Mouse (Mus musculus) urinary bladder, postnatal 36 days (tissue): ENCODE measurements around the gene Zfp467.

ENCODE experiments used
- DNase-seq, 2 experiments: peaks; one replicate each; pipeline ENCODE4 v3.0.0; 2022; ENCODE audit warnings: low spot score in 2 of 2, mixed read lengths in 1 of 2

Zfp467 gene

GRCm38 (mm10) chr6:48445181-48446101, at the start of gene Zfp467:
Gene Zfp467, minus strand, starts transcription at chr6:48445825.
- peak; percentile 55 to 61 for DNase-seq

DNA sequence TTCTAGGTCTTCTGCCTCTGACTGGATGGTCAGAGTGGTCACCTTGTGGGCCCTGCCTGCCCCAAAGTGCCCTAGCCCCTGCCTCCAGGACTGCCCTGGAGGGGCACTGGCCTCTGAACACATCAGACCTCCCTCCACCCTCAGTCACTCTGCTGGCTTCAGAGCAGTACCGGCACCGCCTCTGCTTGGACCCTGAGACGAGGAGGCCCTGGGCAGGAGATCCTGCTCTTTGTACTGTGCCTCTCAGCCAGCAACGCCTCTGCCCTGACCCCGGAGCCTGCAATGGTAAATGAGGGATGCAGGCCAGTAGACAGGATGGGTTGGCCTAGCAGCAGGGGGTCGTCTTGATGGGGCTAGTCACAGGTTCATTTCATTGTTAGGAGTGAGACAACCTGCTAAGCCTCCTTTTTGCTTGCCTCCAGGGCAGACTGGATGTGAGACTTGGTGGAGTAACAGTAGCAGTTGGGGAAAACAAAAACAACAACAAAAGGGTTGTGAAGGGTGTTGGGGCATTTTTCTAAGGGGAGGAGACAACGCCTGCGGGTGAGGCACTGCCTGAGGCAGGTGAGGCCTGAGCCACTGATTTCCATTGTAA, 47.6 kb upstream of the Zfp467 start:
- no peak for DNase-seq

DNA sequence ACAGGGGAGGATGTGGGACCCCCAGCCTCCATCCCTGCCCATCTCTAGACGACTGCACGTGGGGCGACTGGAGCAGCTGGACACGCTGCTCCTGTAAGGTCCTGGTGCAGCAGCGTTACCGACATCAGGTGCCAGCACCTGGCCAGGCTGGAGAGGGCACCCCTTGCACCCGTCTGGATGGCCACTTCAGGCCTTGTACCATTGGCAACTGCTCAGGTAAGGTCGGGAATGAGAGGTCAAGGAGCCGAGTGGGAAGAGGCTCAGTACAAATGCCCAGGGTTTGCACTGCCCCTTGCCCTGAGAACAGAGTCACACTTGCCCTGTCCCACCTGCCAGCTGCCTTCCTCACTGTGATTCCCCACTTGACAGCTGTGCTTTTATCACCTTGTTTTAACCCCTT, 45.7 kb upstream of the Zfp467 start:
- no peak for DNase-seq

DNA sequence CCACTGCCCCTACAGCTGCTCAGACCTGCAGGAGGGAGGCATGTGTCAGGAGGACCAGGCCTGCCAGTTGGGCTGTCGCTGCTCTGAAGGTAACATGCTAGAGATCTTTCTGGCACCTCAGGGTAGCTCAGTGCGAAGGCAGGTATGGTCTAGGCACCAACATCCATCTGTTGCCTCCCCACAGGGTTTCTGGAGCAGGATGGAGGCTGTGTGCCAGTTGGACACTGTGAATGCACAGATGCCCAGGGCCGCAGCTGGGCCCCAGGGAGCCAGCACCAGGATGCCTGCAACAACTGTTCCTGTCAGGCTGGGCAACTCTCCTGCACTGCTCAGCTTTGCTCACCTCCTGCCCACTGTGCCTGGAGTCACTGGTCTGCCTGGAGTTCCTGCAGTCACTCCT, 44.1 kb upstream of the Zfp467 start:
- DNase-seq, result no peak

DNA sequence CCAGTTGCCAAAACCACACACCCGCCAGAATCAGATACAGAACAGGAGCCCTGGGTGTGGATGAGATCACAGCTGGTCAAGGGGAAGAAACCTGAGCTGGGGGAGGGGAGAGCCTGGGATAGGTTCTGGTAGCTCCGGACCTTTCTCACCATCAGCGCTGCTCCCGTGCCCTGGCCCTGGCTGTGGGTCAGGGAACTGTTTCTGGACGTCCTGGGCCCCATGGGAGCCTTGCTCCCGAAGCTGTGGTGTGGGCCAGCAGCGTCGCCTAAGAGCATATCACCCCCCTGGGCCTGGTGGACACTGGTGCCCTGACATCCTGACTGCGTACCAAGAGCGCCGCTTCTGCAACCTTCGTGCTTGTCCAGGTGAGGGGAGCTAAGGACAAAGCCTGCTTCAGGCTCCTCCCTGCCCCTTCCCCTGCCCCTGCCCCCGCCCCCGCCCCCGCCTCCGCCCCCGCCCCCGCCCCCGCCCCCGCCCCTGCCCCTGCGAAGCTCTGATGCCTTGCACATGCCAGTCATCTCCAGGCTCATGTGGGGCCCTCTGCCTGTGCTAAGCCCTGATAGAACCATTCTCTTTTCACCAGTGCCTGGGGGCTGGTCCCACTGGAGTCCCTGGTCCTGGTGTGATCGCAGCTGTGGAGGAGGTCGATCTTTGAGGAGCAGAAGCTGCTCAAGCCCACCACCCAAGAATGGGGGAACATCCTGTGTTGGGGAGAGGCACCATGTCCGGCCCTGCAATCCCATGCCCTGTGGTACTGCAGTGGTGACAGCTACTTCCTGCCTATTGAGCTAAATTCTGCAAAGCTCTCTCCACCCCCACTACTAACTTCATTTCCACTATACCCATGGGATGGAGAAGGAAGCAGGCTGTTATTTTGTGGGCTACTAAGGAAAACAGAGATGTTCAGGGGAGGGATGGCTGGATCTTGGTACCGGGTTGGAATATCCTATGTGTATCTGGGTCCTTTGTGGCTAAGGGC, 42.4 kb upstream of the Zfp467 start:
- DNase-seq, result no peak

- no peak for DNase-seq
Observed at GRCm38 (mm10) chr6:48482501-48482900, 36.9 kb upstream of the Zfp467 start.

DNA sequence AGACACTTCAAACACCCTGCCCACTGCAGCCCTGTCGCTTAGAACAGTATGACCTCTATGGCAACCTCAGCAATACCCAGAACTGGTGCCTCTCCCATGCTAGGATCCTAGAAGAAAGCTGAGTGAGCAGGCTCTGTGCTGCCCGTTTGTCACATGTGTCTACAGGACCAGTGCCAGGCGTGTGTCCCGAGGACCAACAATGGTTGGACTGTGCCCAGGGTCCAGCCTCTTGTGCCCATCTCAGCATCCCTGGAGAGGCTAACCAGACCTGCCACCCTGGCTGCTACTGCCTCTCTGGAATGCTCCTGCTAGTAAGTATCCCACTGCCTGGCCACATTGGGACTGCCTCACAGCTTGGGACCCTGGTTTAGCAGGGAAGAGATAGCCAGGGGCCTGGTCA, 32.8 kb upstream of the Zfp467 start:
- no peak for DNase-seq

DNA sequence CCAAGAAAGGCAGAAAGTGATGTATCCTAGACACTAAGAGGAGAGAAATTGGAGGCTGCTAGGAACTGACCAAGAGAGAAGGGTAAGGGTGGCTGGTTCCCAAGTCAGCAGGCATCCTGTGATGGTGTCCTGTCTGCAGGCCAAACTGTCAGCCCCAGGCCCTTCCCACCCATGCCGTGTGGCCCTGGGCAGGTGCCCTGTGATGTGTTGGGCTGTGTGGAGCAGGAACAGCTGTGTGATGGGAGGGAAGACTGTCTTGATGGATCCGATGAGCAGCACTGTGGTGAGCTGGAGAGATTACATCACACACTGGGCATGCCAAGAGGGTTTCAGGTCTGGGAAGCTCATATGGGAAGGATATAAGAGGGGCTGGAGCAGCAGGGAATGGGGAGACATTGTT, 25.1 kb upstream of the Zfp467 start:
- no peak for DNase-seq

GRCm38 (mm10) chr6:48467490-48467889, 21.9 kb upstream of the Zfp467 start:
- DNase-seq, result no peak

DNA sequence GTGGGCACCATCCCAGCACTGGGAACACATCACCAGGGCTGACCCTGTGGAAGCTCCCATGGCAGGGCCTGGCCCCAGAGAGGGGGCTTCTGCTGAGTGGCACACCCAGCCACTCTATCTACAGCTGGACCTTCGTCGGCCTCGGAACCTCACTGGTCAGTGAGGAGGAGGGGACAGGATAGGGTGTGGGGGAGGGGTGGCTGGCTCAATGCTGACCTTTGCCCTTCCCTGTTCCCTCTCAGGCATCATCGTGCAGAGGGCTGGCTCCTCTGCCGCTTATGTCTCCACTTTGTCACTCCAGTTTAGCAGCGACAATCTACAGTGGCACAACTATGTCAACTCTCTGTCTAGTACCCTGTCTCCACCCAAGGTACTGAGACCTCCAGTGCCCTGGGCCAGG, 21.1 kb upstream of the Zfp467 start:
- DNase-seq, result no peak

DNA sequence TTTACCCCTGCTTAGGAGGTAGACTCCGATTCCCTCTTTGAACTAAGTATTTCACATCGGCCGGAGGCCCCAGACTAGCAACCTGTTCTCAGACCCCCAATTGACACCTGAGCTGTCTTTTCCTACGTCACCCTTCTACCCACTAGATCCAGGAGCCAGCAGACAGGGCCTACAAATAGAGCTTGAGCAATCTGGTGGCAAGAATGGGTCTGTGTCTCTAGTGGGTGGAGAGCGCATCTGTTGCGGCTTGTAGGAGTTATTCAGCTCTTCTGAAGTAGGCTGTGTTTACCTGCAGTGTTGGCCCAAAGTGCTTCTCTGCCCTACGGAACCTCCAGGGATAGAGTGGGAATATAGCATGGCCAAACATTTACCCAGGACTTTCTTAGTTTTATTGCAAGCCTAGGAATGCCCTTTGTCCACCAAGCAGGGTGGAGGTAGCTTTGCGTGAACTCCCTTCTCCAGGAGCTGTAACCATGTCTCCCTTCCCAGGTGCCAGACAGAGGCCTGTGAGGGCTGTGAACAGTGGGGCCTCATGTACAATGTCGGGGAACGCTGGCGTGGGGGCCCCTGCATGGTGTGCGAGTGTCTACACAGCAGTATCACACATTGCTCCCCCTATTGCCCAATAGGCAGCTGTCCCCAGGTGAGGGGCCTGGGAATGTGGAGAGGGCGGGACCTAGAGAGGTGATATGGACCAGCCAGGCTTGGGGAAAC, 19.5 kb upstream of the Zfp467 start:
- DNase-seq, result no peak

DNA sequence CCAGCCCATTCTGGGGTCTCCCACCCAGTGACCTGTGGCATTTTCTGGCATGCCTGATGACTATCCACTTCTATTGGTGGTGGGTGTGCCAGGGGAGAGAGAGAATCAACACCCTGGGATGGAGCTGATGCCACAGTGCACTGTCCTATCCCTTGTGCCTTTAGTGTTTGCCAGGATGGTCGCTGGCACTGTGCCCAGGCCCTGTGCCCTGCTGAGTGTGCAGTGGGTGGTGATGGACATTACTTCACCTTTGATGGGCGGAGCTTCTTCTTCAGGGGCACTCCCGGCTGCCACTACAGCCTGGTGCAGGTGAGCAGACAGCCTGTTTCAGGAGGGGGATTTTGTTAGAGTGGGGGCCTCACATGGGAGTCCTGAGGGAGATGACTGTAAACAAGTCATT, 7.1 kb upstream of the Zfp467 start:
- DNase-seq, result no peak

DNA sequence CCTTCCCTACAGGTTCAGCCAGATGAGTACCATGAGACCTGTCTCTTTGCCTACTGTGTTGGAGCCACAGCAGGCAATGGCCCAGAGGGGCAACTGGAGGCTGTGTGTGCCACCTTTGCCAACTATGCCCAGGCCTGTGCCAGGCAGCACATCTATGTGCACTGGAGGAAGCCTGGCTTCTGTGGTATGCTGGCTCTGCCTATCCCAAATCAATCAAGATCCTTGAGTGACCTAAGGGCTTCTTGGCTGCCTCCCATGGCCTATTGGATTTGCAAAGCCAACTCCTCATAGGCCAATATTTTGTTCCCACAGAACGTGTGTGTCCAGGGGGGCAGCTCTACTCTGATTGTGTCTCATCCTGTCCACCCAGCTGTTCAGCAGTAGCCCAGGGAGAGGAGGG, 6.5 kb upstream of the Zfp467 start:
- no peak for DNase-seq

GRCm38 (mm10) chr6:48448527-48448926, 2.9 kb upstream of the Zfp467 start:
- no peak for DNase-seq

DNA sequence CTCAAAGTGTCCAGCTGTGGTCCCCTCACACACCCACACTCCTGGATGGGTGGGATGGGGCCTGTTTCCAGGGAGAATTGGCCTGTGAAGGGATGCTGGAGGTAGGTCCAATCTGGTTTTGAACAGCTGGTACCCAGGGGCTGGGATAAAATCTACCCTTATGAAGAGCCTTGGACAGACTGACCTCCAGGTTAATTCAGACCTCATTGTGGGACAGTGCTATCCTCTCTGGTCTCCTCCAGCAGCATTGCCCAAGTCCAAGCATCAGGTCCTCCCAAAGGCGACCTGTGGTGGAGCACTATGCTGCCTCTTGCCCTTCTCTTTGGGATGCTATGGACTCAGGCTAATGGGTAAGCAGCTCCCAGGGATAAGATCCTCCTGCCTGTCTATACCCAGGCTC, 2.3 kb upstream of the Zfp467 start, which contains the start of gene Sspo:
Sspo (plus strand) TSS at position 301 of the 400 bp plus-strand sequence.
- DNase-seq, result no peak

DNA sequence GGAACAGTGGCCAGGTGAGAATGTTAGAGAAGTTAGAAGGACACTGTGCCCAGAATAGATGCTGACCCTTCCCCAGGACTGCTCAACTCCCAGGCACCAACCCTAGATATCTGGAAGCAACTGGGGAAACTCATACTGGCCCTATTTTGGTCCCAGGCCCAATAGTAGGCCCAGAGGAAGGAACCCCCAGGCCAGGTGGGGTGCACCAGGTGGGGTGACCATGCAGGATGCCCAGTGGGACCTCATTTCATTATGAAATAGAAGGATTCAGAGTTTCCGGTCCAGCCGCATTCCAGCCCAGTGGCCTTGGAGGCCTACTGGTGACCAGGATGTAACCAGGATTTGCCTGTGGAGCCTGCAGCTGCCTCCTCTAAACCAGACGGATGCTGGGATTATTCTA, 1.3 kb upstream of the Zfp467 start:
- no peak for DNase-seq

GRCm38 (mm10) chr6:48446256-48446655, 631 bp upstream of the Zfp467 start:
- DNase-seq, result no peak

DNA sequence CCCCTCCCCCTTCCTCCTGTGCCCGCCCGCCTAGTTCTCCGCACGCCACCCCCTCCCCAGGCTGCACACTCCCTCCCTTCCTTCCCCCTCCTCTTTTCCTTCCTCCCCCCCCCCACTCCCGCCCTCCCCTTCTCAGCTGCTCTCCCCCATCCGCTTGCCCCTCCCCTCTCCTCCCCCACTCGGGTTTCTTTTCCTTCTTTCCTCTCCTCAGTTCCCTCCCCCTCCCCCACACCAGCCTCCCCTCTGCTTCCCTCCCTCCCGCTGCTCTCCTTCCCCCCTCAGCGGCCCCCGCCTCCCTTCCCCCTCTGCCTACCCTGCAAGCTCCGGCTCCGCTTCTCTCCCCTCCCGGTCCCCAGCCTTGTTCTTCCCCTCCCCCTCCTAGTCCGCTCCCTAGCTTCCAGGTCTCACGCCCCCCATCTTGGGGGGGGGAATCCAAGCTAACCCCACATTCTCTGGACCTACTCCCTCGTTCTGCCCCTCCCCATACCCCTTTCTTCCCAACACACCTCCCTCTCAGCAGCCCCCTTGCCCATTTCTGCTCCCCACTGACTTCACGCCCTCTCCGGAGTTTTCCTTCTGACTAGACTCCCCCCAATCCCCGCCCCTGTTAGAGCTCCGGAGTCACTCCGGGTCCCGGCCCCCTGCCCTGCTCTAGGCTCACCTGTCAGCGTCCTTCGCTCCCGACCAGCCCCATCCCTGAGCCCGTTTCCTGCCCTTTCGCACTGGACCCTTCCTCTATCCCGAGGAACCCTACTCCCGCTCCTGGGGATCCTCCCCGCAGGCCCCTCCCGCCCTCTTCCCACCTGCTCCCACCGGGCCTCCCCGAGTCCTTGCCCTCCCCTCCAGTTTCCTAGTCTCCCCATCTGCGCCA, 1.1 kb downstream of the Zfp467 start:
- peak in 1 of 2 experiments; percentile 38 for DNase-seq

GRCm38 (mm10) chr6:48443592-48444309, 1.9 kb downstream of the Zfp467 start:
- peak; percentile 96 for DNase-seq
